Mouse (Mus musculus) brain, embryonic 14.5 days (tissue): ENCODE data around the gene Rnf103. TPM values are rescaled to one million over a fixed set of nuclear protein-coding genes. Genes with fewer than 3 reads are reported as not detected.
"Not testable (repeated sequence)": the region's sequence is repeated elsewhere in the genome, so short reads cannot be mapped to it uniquely, and the experiment has no call there.

Experiments
- DNase-seq: peaks from one replicate; pipeline ENCODE4 v3.0.0-alpha.2; 2011; ENCODE audit warnings: low read depth
- CTCF ChIP-seq: fragments of 200-500 bp; IDR thresholded peaks from 2 replicates; pipeline ENCODE4 v1.5.1; 2012; ENCODE audit warnings: inconsistent platforms, mild to moderate bottlenecking, moderate library complexity, borderline replicate concordance; ENCODE audit not compliant: insufficient read depth, insufficient read length; ENCODE audit errors: extremely low read depth
- POLR2A ChIP-seq: fragments of 200-500 bp; IDR thresholded peaks from 2 replicates; pipeline ENCODE4 v1.6.1; 2012; ENCODE audit warnings: mild to moderate bottlenecking, inconsistent platforms, borderline replicate concordance; ENCODE audit not compliant: poor library complexity, insufficient read depth, insufficient read length, severe bottlenecking; ENCODE audit errors: extremely low read depth
- polyA plus RNA-seq: library from polyadenylated mRNA; depleted of rRNA; stranded (reverse); fragments of >200 nt; gene quantifications from 2 replicates; pipeline ENCODE4 v1.2.3, GENCODE M21; 2012; rRNA removed

The Rnf103 gene
- polyA plus RNA-seq = 23.5 and 25.1 TPM in 2 replicates

DNA sequence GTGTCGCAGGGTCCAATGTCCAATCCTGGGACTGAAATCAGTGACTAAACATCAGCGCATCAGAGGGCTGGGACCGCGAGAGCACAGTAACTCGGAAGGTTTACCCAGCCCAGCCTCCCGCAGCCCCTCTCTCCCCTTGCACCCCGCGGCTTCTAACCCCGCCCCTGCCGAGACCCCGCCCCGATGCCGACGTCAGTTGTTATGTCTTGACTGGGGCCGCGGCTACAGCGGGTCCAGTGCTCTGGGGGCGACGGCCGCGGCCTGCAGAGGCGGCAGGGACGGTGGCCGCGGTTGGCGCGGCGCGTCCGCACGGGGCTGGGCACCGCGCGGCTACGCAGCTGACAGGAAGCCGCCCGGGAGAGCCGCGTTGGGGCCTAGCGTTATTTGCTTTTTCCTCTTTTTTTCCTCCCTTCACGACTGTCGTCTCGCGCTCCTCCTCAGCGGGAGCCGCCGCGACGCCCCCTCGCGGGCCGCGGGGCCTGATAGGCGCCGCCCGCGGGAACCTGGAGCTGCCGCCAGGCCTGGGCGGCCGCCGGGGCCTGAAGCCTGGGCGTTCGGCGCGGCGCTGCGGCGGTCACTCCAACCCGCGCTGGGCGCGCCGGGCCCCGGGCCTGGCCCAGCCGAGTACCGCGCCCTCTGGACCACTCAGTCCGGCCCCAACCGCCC, at the start of gene Rnf103:
Rnf103 (plus strand) TSS at position 220 of the 666 bp plus-strand sequence.
- TF ChIP-seq CTCF (peak; percentile 12; the same call in 1 of the 2 replicates), POLR2A (peak; percentile 99)
- DNase-seq = peak; percentile 98

- TF ChIP-seq CTCF = no peak
- no peak for TF ChIP-seq POLR2A
- no peak for DNase-seq
Measured at GRCm38 (mm10) chr6:71444756-71445155, 48.9 kb upstream of the Rnf103 start.

DNA sequence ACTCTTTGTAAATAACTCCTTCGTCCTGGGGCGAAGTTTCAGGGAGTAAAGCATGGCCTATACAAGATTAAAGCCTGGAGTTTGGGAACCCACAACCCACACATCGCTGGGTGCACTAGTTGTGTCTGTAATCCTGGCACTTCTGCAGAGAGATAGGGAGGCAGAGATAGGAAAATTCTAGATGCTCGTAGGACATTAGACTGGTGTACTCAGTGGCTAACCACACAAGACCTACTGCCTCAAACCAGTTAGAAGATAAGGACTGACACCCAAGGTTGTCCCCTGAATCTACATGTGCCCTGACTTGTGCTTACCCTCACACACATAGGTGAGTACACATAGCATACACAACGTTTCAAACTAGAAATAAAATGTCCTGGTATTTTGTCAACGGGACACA, 48.1 kb upstream of the Rnf103 start:
- TF ChIP-seq CTCF (no peak), POLR2A (no peak)
- DNase-seq = no peak

DNA sequence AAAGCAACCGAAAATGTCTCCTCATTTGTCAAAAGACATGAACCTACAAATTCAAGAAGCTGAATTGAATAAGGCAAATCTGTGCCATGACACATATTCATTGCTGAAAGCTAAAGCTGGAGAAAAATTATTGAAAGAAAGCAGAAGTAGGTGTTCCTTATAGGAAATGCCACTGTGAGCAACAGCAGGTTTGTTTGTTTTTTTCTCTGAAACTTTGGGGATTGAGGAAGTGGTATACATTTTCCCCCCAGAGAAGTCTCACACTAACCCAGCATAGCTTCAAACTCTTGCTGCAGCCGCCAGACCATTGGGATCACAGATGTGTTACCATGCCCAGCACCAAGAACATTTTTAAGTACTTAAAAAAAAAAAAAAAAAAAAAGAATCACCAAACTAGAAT, 40.9 kb upstream of the Rnf103 start:
- no peak for TF ChIP-seq CTCF
- no peak for TF ChIP-seq POLR2A
- DNase-seq = no peak

GRCm38 (mm10) chr6:71453983-71454739, 39.5 kb upstream of the Rnf103 start:
- not testable (repeated sequence) for DNase-seq

GRCm38 (mm10) chr6:71457956-71458608, 35.6 kb upstream of the Rnf103 start:
- no peak for TF ChIP-seq CTCF
- no peak for TF ChIP-seq POLR2A
- DNase-seq = no peak

GRCm38 (mm10) chr6:71465146-71465545, 28.5 kb upstream of the Rnf103 start:
- TF ChIP-seq CTCF = no peak
- TF ChIP-seq POLR2A = no peak
- peak; percentile 44 for DNase-seq

- TF ChIP-seq CTCF = no peak
- TF ChIP-seq POLR2A = no peak
- peak; percentile 26 for DNase-seq
Measured at GRCm38 (mm10) chr6:71467766-71468165, 25.9 kb upstream of the Rnf103 start.

DNA sequence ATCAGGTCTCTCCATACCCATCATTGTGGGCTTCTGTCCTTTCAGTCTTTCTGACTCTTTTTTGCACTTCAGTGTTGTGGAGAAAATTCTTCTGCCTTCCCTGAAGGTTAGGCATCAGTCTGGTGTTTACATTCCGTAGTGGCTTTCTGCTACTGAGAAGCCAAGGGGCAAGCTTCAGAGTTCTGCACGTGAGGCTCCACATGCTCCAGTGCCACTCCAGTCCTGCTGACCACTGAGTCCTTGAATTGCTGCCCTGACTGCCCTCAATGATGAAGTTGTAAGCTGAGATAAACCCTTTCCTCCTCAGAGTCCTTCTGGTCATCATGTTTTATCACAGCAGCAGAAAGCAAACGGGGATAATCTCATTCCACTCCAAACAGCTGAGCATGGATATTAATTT, 24.4 kb upstream of the Rnf103 start:
- TF ChIP-seq POLR2A (no peak), CTCF (no peak)
- no peak for DNase-seq

GRCm38 (mm10) chr6:71471830-71472520, 21.7 kb upstream of the Rnf103 start:
- TF ChIP-seq POLR2A = no peak
- no peak for TF ChIP-seq CTCF
- no peak for DNase-seq

GRCm38 (mm10) chr6:71472786-71473185, 20.9 kb upstream of the Rnf103 start:
- no peak for DNase-seq

GRCm38 (mm10) chr6:71475604-71476003, 18.1 kb upstream of the Rnf103 start:
- no peak for TF ChIP-seq CTCF
- no peak for TF ChIP-seq POLR2A
- no peak for DNase-seq

More at GRCm38 (mm10) chr6:71472786-71473185, 20.9 kb upstream of the Rnf103 start:
- TF ChIP-seq CTCF (no peak), POLR2A (no peak)
